Mouse (Mus musculus): ENCODE data around the gene Gins3.

- TF ChIP-seq CTCF (IDR thresholded peaks at IDR 0.05; ENCODE audit: low read depth, low read length) (no peak), POLR2A (IDR thresholded peaks at IDR 0.05; ENCODE audit: extremely low read depth, insufficient read depth, low read length) (no peak)
These were observed 16.9 kb upstream of the Gins3 start for GRCm38 (mm10) chr8:95616383-95616782.

Measured in liver, adult 2 months (tissue).